Mouse (Mus musculus) cerebellum, adult 11 months (tissue): ENCODE measurements around the gene Fkrp.

Experiments used
- DNase-seq: peaks from one replicate; pipeline ENCODE4 v3.0.0; 2022

The Fkrp gene

GRCm38 (mm10) chr7:16827274-16827673 lies 10.7 kb upstream of the Fkrp start:
- no peak for DNase-seq

DNA sequence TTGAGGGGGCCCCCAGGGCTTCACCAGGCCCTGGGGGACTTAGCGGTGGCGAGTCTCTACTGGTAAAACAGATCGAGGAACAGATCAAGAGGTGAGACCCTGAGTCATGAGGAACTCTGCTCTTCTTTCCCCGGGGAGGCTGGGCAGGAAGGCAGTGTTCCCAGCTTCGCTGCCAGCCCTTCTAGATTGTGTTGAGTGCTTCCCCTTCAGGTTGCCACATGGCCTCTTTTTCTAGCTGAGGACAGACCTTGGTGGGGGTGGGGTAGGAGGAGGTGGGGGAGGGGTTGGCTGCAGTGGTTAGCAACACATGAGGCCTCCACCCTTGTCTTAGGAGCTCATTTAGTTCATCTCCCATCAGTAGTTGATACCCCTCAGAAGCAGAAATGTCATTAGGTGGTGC lies 10.0 kb upstream of the Fkrp start:
- DNase-seq, result no peak

DNA sequence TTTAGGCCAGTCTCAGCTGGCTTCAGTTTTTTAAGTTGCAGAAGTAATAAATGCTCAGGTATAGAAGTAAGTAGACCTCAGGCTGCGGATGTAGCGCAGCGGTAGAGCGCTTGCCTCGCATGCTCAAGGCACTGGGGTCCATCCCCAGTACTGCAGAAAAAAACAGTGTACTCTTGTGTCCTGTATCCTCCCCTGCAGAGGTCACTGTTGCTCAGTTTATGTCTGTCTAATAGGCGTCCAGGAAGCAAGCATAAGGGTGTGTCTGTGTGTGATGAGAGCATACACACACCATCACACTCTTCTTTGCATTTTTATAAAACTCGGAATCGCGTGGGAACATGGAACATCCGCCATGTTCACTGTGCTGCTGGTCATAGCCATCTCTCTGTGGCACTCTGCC lies 9.3 kb upstream of the Fkrp start:
- DNase-seq, result no peak

DNA sequence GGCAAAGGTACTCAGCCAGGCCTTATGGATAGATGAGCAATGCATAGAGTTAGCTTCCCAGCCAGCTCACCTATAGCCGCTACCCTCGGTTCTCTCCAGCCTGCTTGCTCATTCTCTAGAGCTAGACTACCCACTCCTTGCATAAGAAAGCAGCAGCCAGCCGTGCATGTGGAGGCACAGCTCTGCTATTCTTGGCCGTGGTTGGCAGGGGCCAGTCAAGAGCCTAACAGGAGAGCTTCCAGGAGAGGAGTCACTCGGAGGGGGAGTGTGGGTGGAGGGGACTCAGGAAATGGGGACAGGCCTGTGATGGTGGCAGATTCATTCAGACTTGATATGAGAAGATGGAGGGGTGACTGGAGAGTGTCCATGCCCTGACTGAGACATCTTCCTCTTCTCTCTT lies 7.2 kb upstream of the Fkrp start:
- DNase-seq, result no peak

DNA sequence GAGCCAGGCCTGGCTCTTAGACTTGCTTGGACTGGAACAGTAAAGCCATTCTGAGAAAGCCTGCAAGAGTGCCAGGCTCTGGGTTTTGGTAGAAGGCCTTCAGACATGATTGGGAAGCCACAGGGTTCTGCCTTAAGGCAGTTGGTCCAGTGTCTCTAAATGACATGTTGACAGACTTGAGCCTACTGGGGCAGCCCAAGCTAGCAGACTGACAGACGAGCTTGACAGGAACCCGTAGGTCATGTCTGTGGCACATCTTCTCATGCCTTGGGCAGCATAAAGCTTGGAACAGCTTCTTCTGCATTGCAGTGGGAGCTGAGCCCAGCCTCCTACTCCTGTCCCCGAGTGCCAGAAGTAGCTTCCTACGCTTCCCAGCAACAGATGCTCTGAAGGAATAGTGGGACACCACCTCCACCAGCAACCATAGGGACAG lies 5.2 kb upstream of the Fkrp start:
- no peak for DNase-seq

DNA sequence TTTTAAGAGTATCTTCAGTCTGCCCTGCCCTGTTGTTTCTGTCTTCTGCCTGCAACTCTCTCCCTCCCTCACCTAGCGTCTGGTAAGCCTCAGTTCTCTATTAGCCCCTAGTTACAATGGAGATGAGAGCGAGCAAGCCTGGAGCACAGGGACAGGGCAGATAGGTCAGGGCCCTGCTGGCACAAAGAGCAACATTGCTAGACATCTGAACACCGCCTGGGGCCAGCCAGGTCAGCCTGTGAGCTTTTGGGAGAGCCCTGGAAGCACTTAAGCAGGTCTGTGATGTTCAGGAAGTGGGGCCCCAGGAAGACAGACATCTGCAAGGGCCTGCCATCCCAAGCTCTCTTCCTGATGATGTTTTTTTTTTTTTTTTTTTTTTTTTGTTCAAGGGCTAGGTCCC lies 4.6 kb upstream of the Fkrp start:
- DNase-seq, result no peak

DNA sequence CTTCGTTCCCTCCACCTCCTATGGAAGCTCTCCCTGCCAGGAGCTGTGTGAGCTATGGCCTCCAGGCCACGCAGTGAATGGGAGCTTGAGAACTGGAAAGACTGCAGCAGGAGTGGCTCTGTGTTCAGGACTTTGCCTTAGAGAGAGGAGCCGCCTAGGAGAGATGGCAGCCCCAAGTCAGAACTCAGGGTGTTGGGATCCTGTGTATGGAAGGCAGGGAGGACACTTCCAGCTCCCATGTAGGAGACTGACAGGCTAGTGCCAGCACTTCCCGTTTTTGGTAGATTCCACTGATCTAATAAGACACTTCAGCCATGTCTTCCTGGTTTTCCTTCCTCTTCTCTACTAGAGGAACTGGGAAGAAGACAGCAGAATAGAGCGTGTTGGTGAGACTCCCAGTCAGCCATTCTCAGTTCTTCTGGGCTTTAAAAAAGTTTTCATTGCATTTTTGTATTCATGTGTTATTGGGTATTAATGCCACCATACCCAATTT lies 3.8 kb upstream of the Fkrp start:
- DNase-seq, result no peak

- no peak for DNase-seq
Measured at GRCm38 (mm10) chr7:16819794-16820193, 3.3 kb upstream of the Fkrp start.

DNA sequence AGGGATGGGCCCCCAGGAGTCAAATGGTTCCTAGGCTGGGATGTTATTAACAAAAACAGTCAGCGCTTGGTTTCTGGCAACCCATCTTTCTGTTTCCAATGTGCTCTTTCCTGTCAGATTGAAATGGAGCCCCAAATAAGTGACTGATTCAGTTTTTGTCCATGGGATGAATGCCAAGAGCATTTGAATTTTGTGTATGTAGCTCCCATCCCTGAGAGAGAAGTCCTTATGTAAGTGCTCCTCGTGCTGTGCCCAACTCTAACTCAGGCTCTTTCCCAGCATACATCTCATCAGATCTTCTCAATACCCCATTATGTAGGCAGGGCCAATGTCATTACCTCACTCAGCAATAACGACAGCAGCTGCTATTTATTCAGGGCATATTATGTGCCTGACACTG lies 1.2 kb upstream of the Fkrp start:
- no peak for DNase-seq

DNA sequence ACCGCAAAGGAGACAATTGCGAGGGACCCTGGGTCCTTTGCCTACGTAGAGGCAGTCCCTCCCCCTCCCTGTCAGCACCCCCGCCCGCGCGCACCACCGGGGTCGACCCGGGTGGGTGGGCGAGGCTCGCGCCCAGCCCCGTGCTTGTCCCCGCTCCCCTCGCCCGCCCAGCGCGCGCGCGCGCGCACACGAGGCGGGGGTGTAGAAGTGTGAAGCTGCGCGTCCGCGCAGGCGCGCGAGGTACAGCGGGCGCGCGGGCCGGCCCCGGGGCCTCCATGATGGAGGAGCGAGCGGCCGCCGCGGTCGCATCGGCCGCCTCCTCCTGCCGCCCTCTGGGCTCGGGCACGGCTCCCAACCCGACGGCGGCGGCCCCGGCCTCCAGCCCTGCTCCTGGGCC lies 456 bp downstream of the Fkrp start:
- DNase-seq, result peak; percentile 80

DNA sequence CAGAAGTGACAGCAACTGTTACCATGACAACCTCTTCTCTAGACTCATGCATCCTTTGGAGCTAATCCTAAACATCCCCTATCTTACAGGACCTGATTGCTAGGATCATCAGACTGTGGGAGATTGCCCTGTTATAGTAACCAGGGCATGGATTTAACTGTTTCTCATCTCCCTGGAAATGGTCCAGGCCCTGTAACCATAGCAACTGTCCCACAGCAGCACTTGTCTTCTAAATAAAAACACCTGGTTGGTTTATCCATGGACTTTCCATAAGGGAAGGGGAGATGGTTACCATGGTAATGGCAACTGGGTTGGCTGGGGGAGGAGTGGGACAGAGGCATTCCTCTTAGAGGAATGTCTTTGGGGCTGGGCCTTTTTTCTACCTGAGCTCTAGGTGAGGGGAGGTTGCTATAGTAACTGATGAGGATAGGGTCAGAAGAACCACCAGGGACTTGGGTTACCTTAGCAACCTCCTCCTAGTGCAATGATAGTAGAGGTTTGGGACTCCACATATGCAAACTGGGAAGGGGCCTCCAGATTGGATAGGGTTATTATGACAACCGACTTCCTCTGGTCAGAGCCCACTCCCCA lies 1.1 kb downstream of the Fkrp start, which contains the start of gene Strn4:
Gene Strn4, plus strand, starts transcription at position 539 of the 591 bp plus-strand sequence.
- DNase-seq, result peak; percentile 42

DNA sequence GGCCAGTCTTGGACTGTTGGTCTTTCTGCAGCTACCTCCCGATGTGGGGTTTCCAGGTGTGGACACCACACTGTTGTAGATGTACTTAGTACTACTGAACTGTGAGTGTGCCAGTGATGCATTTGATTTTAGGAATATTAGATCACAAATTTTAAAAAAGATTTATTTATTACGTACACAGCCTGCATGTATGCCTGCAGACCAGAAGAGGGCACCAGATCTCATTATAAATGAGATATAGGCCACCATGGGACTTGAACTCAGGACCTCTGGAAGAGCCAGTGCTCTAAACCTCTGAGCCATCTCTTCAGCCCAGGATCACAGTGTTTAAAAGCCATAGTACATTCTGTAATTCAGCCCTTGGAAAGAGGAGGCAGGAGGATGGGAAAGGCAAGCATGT lies 4.0 kb downstream of the Fkrp start:
- DNase-seq, result no peak

DNA sequence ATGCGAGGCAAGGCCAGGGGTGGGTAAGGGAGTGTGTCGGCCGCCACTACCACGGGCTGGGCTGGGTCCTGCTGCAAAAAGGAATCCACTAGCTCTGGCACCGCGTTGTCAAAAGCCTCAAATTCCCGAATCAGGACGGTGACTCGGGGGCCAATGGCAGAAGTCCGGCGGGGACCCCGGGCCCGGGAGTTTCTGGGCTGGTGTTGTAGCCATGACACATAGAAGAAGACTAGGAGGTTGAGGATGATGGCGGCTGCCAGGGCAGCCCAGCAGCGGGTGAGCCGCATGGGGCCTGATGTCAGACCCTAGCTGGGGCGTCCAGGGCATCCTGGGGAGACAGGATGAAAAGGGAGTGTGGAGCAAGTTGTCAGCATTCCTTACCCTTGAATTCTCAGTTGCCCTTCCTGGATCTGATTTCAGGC lies 4.9 kb downstream of the Fkrp start:
- DNase-seq, result no peak

DNA sequence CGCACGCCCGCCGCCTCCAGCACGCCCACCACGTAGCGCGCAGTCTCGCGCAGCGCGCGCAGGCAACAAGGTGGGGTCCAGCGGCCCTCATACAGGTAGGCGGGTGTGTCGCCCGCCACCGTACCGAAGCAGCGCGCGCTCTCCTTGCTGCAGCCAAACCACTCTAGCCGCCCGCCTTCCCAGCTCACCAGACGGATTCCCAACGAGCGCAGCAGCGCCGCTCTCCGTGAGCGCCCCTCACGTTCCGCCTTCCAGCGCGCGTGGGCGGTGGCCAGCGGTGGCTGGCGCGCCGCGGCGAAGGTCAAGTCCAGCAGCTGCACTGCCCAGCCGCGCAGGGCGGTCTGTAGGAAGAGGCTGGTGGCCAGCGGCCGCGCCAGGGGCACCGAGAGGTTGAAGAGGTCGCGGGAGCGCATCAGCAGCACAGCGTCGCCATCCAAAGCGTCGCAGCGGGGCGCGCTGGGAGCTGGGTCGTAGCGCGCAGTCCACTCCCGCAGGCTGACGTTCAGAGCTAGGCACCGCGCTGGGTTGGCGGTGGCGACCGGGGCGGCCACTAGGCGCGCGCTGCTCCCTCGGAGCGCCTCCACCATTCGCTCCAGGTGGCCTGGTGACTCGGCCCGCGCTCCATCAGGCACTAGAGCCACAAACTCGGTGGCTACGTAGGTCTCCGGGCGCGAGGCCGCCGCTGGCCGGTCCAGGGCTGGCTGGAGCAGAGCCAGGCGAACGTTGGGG lies 5.4 kb downstream of the Fkrp start:
- DNase-seq, result peak; percentile 59

DNA sequence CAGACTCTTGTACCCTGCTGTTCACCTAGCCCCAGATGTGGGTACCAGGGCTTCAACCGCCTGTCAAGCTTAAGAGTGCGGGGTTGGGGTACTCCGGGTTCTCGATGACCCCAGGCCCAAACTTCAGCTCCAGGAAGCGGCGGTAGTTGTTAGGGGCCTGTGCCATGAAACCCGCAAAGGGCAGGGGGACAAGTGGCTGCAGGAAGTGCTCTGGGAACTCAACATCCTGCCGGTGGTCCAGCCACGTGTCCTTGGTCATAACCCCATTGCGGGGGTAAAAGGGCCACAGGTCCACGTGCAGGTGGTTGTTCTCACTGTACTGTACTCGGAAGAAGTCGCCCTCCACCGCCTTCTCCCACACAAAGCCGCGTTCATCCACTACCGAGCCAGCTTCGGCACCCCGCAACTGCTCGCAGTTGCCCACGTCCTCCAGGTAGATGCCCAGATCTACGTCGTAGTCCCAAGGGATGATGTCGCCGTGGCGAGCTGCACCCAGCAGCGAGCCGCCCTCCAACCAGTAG lies 6.1 kb downstream of the Fkrp start:
- no peak for DNase-seq

DNA sequence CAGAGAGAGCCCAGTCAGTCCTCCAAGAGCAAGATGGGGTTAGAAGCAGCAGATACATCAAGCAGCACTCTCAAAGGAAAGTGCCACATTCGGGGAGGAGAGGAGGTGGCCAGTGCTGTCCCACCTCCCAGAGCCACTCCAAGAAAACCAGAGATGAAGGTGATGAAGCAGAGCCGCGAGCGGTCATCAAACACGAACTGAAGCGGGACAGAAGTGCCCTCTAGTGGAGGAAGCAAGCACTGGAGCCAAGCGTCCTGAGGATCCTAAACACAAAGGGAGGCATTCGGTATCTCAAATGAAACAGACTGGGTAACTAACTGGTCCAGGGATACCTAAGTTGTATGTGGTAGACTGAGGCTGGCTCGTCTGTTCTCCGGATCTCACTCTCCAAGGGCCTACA lies 6.8 kb downstream of the Fkrp start:
- peak; percentile 69 for DNase-seq

- no peak for DNase-seq
Measured at GRCm38 (mm10) chr7:16808647-16809046, 7.9 kb downstream of the Fkrp start.

DNA sequence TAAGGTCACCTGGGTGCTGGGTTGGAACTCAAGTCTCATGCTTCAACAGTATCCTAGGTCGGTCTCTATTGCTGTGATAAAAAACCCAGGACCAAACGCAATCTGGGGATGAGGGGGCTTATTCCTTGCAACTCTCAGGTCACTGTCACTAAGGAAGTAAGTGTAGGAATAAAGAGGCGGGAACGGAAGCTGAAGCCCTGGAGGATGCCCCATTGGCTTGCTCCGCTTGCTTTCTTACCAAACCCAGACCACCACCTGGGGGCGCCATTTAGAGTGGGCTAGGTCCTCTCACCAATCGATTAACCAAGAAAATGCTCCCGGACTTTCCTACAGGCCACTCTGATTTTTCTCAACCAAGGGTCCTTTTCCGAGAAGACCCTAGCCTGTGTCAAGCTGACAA lies 8.6 kb downstream of the Fkrp start:
- no peak for DNase-seq

- no peak for DNase-seq
Measured at GRCm38 (mm10) chr7:16804409-16805028, 12.0 kb downstream of the Fkrp start.

- DNase-seq, result no peak
Measured at GRCm38 (mm10) chr7:16794886-16795285, 21.6 kb downstream of the Fkrp start.

DNA sequence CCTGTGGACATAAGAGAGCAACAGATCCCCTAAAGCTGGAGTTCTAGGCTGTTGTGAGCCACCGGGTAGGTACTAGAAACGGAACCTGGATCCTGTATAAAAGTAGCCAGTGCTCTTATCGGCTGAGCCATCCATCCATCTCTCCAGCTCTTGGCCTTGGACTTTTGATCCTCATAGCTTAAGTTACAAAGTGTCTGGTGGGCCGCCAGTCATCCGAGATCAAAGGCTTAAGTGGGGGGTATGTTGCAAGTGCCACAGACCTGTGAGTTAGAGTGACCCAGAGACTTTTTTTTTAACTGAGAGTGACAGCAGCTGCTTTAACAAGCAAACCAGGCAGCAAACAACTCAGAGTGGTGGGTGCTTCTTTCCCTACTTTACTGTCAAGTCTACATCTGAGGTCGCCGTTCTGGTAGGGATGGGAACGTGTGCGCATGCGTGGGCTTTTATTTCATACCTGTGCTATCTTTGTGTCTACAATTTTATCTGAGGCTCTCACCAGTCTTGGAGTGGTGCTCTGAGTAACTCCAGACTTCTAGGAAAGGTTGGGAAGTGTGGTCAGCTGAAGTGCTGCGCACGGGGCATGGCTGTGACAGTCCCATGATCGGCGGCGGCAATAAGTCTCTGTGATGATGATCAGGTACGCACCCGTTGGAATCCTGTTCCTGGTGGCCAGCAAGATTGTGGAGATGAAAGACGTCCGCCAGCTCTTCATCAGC lies 23.4 kb downstream of the Fkrp start:
- DNase-seq, result no peak

DNA sequence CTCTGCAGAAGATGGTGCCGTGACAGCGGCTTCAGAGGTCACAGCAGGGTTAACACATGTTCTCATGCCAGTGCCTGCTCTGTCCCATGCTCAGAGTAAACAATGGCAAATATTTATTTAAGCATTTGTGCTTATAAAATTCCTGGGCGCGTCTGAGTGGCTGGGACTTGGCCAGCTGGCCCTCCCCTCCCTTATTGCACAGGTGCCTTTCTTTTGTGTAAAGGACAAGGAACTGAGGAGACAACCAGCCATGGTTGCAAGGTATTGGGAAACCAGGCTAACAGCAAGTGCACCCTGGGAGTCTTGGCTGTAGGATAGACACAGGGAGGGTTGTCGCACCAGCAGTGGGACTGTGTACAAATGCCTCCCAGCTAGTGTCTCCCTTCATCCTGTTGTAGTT lies 24.2 kb downstream of the Fkrp start:
- no peak for DNase-seq

GRCm38 (mm10) chr7:16785541-16786083 lies 30.9 kb downstream of the Fkrp start:
- DNase-seq, result no peak
